Mouse (Mus musculus): ENCODE results near the gene Epb41l2. TPM values are rescaled to one million over a fixed set of nuclear protein-coding genes. Genes with fewer than 3 reads are reported as not detected.

Gene Epb41l2
- total RNA-seq, 1 experiment from 2014 or later, result 77.6 TPM

GRCm38 (mm10) chr10:25453150-25453549 lies 93.6 kb downstream of the Epb41l2 start:
- no peak for ATAC-seq (replicated peaks; ENCODE audit: insufficient number of reproducible peaks, low FRiP score, low TSS enrichment, poor library complexity, severe bottlenecking)

GRCm38 (mm10) chr10:25453772-25454171 lies 94.2 kb downstream of the Epb41l2 start:
- ATAC-seq (replicated peaks; ENCODE audit: insufficient number of reproducible peaks, low FRiP score, low TSS enrichment, poor library complexity, severe bottlenecking), result no peak

- no peak for ATAC-seq (replicated peaks; ENCODE audit: insufficient number of reproducible peaks, low FRiP score, low TSS enrichment, poor library complexity, severe bottlenecking)
Measured at GRCm38 (mm10) chr10:25457118-25457517, 97.5 kb downstream of the Epb41l2 start.

GRCm38 (mm10) chr10:25457996-25458395 lies 98.4 kb downstream of the Epb41l2 start:
- ATAC-seq (replicated peaks; ENCODE audit: insufficient number of reproducible peaks, low FRiP score, low TSS enrichment, poor library complexity, severe bottlenecking), result no peak

GRCm38 (mm10) chr10:25461832-25462231 lies 102.2 kb downstream of the Epb41l2 start:
- no peak for ATAC-seq (replicated peaks; ENCODE audit: insufficient number of reproducible peaks, low FRiP score, low TSS enrichment, poor library complexity, severe bottlenecking)

- no peak for ATAC-seq (replicated peaks; ENCODE audit: insufficient number of reproducible peaks, low FRiP score, low TSS enrichment, poor library complexity, severe bottlenecking)
Measured at GRCm38 (mm10) chr10:25462669-25463068, 103.1 kb downstream of the Epb41l2 start.

GRCm38 (mm10) chr10:25466493-25466892 lies 106.9 kb downstream of the Epb41l2 start:
- no peak for ATAC-seq (replicated peaks; ENCODE audit: insufficient number of reproducible peaks, low FRiP score, low TSS enrichment, poor library complexity, severe bottlenecking)

GRCm38 (mm10) chr10:25471944-25472343 lies 112.3 kb downstream of the Epb41l2 start:
- no peak for ATAC-seq (replicated peaks; ENCODE audit: insufficient number of reproducible peaks, low FRiP score, low TSS enrichment, poor library complexity, severe bottlenecking)

GRCm38 (mm10) chr10:25479716-25480115 lies 120.1 kb downstream of the Epb41l2 start:
- ATAC-seq (replicated peaks; ENCODE audit: insufficient number of reproducible peaks, low FRiP score, low TSS enrichment, poor library complexity, severe bottlenecking), result no peak

- no peak for ATAC-seq (replicated peaks; ENCODE audit: insufficient number of reproducible peaks, low FRiP score, low TSS enrichment, poor library complexity, severe bottlenecking)
Measured at GRCm38 (mm10) chr10:25482791-25483190, 123.2 kb downstream of the Epb41l2 start.

GRCm38 (mm10) chr10:25488456-25488855 lies 128.9 kb downstream of the Epb41l2 start:
- peak; percentile 71; the same call in 1 of the 2 replicates for ATAC-seq (replicated peaks; ENCODE audit: insufficient number of reproducible peaks, low FRiP score, low TSS enrichment, poor library complexity, severe bottlenecking)

GRCm38 (mm10) chr10:25499323-25500071 lies 139.9 kb downstream of the Epb41l2 start:
- no peak for ATAC-seq (replicated peaks; ENCODE audit: insufficient number of reproducible peaks, low FRiP score, low TSS enrichment, poor library complexity, severe bottlenecking)

GRCm38 (mm10) chr10:25503250-25503649 lies 143.7 kb downstream of the Epb41l2 start:
- ATAC-seq (replicated peaks; ENCODE audit: insufficient number of reproducible peaks, low FRiP score, low TSS enrichment, poor library complexity, severe bottlenecking), result no peak

GRCm38 (mm10) chr10:25513821-25514220 lies 154.2 kb downstream of the Epb41l2 start:
- ATAC-seq (replicated peaks; ENCODE audit: insufficient number of reproducible peaks, low FRiP score, low TSS enrichment, poor library complexity, severe bottlenecking), result no peak

- ATAC-seq (replicated peaks; ENCODE audit: insufficient number of reproducible peaks, low FRiP score, low TSS enrichment, poor library complexity, severe bottlenecking), result no peak
Measured at GRCm38 (mm10) chr10:25519954-25520353, 160.4 kb downstream of the Epb41l2 start.

- ATAC-seq (replicated peaks; ENCODE audit: insufficient number of reproducible peaks, low FRiP score, low TSS enrichment, poor library complexity, severe bottlenecking), result no peak
Measured at GRCm38 (mm10) chr10:25520428-25520827, 160.8 kb downstream of the Epb41l2 start.

- no peak for ATAC-seq (replicated peaks; ENCODE audit: insufficient number of reproducible peaks, low FRiP score, low TSS enrichment, poor library complexity, severe bottlenecking)
Measured at GRCm38 (mm10) chr10:25523727-25524126, 164.1 kb downstream of the Epb41l2 start.

- ATAC-seq (replicated peaks; ENCODE audit: insufficient number of reproducible peaks, low FRiP score, low TSS enrichment, poor library complexity, severe bottlenecking), result no peak
Measured at GRCm38 (mm10) chr10:25526156-25526555, 166.6 kb downstream of the Epb41l2 start.

GRCm38 (mm10) chr10:25526622-25527021 lies 167.0 kb downstream of the Epb41l2 start:
- ATAC-seq (replicated peaks; ENCODE audit: insufficient number of reproducible peaks, low FRiP score, low TSS enrichment, poor library complexity, severe bottlenecking), result no peak

- ATAC-seq (replicated peaks; ENCODE audit: insufficient number of reproducible peaks, low FRiP score, low TSS enrichment, poor library complexity, severe bottlenecking), result no peak
Measured at GRCm38 (mm10) chr10:25527126-25527525, 167.5 kb downstream of the Epb41l2 start.

- no peak for ATAC-seq (replicated peaks; ENCODE audit: insufficient number of reproducible peaks, low FRiP score, low TSS enrichment, poor library complexity, severe bottlenecking)
Measured at GRCm38 (mm10) chr10:25531335-25531734, 171.7 kb downstream of the Epb41l2 start.
